In genomic region chr12:82723017-82723540, GRCm38 (mm10) we compare ENCODE assay signal across 26 mouse cellular contexts.
DNase-seq lines count a peak whose midpoint lies in the region; ATAC-seq lines count a peak whose summit lies in the region.
"Had no signal": no experiment of that assay in that cellular context is flagged by ENCODE, and none has a peak within 500 bp of the region (broad histone marks: within the 10 kb centered on the region; RNA-seq: fewer than 3 reads in every experiment).

No protein-coding gene starts in this region.

- no peaks in the 10 kb centered on the region; the same call in 1 of the 2 replicates for H3K4me1 ChIP-seq in heart, embryonic 11.5 days (ENCODE audit: control insufficient read depth, insufficient read depth, low read length)
- peaks cover 6 to 7% of the 10 kb centered on the region in 2 experiments; a peak in 3 of 4 replicates for H3K4me1 ChIP-seq in heart, embryonic 14.5 days (ENCODE audit: control insufficient read depth in 2 of 2, insufficient read depth in 2 of 2, low read length in 2 of 2)
- H3K4me1 ChIP-seq in heart, embryonic 15.5 days (replicated peaks), result peaks cover 8% of the 10 kb centered on the region
- H3K4me1 ChIP-seq in heart, embryonic 16.5 days (ENCODE audit: control insufficient read depth, insufficient read depth, low read length), result peaks cover 3% of the 10 kb centered on the region; the same call in 1 of the 2 replicates
- H3K4me1 ChIP-seq: embryonic facial prominence, embryonic 12.5 days; embryonic facial prominence, embryonic 15.5 days; hindbrain, embryonic 10.5 days; hindbrain, embryonic 13.5 days; intestine, embryonic 15.5 days had no signal

- H3K36me3 ChIP-seq in heart, embryonic 11.5 days (ENCODE audit: control insufficient read depth, insufficient read depth, low read length), result no peaks in the 10 kb centered on the region
- no peaks in the 10 kb centered on the region for H3K36me3 ChIP-seq in heart, embryonic 14.5 days (ENCODE audit: control insufficient read depth, insufficient read depth, low read length)
- no peaks in the 10 kb centered on the region for H3K36me3 ChIP-seq in heart, embryonic 15.5 days
- H3K36me3 ChIP-seq in heart, embryonic 16.5 days (ENCODE audit: control insufficient read depth, insufficient read depth), result no peaks in the 10 kb centered on the region
- H3K36me3 ChIP-seq: embryonic facial prominence, embryonic 12.5 days; embryonic facial prominence, embryonic 15.5 days; hindbrain, embryonic 10.5 days; hindbrain, embryonic 13.5 days; intestine, embryonic 15.5 days had no signal

- no peak for DNase-seq in heart, postnatal 36 days
- DNase-seq in heart, adult 8-10 months (ENCODE audit: low spot score), result no peak
- no peak for DNase-seq in gastrocnemius, postnatal 4 days (ENCODE audit: low spot score in 2 of 2)
- DNase-seq: adrenal gland, adult 2 months; adrenal gland, postnatal 14 days; cerebellum, adult 11 months; cerebellum, adult 2 months; cerebellum, adult 9-11 months; cerebellum, postnatal 25 days; forebrain, postnatal 0 days; gastrocnemius, adult 2 months; gastrocnemius, postnatal 14 days; kidney, adult 11 months; kidney, adult 8-10 months had no signal

- no peaks in the 10 kb centered on the region for H3K27me3 ChIP-seq in heart, embryonic 11.5 days (ENCODE audit: control insufficient read depth, insufficient read depth, low read length)
- H3K27me3 ChIP-seq in heart, embryonic 14.5 days (ENCODE audit: control insufficient read depth, insufficient read depth, low read length), result no peaks in the 10 kb centered on the region
- no peaks in the 10 kb centered on the region for H3K27me3 ChIP-seq in heart, embryonic 15.5 days
- H3K27me3 ChIP-seq in heart, embryonic 16.5 days (ENCODE audit: control insufficient read depth, insufficient read depth, low read length), result no peaks in the 10 kb centered on the region
- H3K27me3 ChIP-seq: embryonic facial prominence, embryonic 12.5 days; embryonic facial prominence, embryonic 15.5 days; hindbrain, embryonic 13.5 days; intestine, embryonic 15.5 days had no signal

- no peak overlapping the region for H3K4me2 ChIP-seq in heart, embryonic 11.5 days
- H3K4me2 ChIP-seq in heart, embryonic 14.5 days (ENCODE audit: low read length), result no peak overlapping the region
- H3K4me2 ChIP-seq in heart, embryonic 15.5 days, result no peak overlapping the region
- H3K4me2 ChIP-seq in heart, embryonic 16.5 days (ENCODE audit: low read depth, low read length), result no peak overlapping the region
- H3K4me2 ChIP-seq: embryonic facial prominence, embryonic 12.5 days; embryonic facial prominence, embryonic 15.5 days; hindbrain, embryonic 13.5 days; intestine, embryonic 15.5 days had no signal

- 53% methylated on average over 8 of the region's 8 CpGs for WGBS in heart, embryonic 11.5 days (ENCODE audit: insufficient replicate concordance)
- WGBS in heart, embryonic 14.5 days, result 32% methylated on average over 8 of the region's 8 CpGs
- WGBS in heart, embryonic 15.5 days, result 46% methylated on average over 8 of the region's 8 CpGs
- 46% methylated on average over 8 of the region's 8 CpGs for WGBS in heart, embryonic 16.5 days

- peak overlapping the region; percentile 60 for H3K27ac ChIP-seq in heart, embryonic 11.5 days (ENCODE audit: low read depth, low read length)
- H3K27ac ChIP-seq in heart, embryonic 14.5 days (replicated peaks in 1 of 2; ENCODE audit: control insufficient read depth in 1 of 2, insufficient read depth in 1 of 2, low read depth in 2 of 2, low read length in 2 of 2), result peak overlapping the region; percentile 46 to 62
- peak overlapping the region; percentile 46 for H3K27ac ChIP-seq in heart, embryonic 15.5 days
- peak overlapping the region; percentile 25 for H3K27ac ChIP-seq in heart, embryonic 16.5 days (ENCODE audit: low read length)
- H3K27ac ChIP-seq: embryonic facial prominence, embryonic 12.5 days; embryonic facial prominence, embryonic 15.5 days; gastrocnemius, adult 2 months; hindbrain, embryonic 10.5 days; hindbrain, embryonic 13.5 days; intestine, embryonic 15.5 days had no signal

- H3K9me3 ChIP-seq in heart, embryonic 11.5 days (replicated peaks; ENCODE audit: control insufficient read depth, low read length), result no peaks in the 10 kb centered on the region
- no peaks in the 10 kb centered on the region for H3K9me3 ChIP-seq in heart, embryonic 14.5 days (ENCODE audit: control insufficient read depth, low read length)
- no peaks in the 10 kb centered on the region for H3K9me3 ChIP-seq in heart, embryonic 15.5 days (replicated peaks)
- no peaks in the 10 kb centered on the region for H3K9me3 ChIP-seq in heart, embryonic 16.5 days (replicated peaks; ENCODE audit: control insufficient read depth, low read length)
- H3K9me3 ChIP-seq: embryonic facial prominence, embryonic 12.5 days; embryonic facial prominence, embryonic 15.5 days; hindbrain, embryonic 10.5 days; hindbrain, embryonic 13.5 days; intestine, embryonic 15.5 days had no signal

- H3K9ac ChIP-seq in heart, embryonic 11.5 days (ENCODE audit: low read depth, low read length), result no peak overlapping the region
- H3K9ac ChIP-seq in heart, embryonic 14.5 days (ENCODE audit: low read length), result no peak overlapping the region
- no peak overlapping the region for H3K9ac ChIP-seq in heart, embryonic 15.5 days
- no peak overlapping the region for H3K9ac ChIP-seq in heart, embryonic 16.5 days (ENCODE audit: low read length)
- H3K9ac ChIP-seq: embryonic facial prominence, embryonic 12.5 days; embryonic facial prominence, embryonic 15.5 days; forebrain, postnatal 0 days; hindbrain, embryonic 13.5 days; intestine, embryonic 15.5 days had no signal

- peak; percentile 42; the same call in 1 of the 2 replicates for ATAC-seq in heart, embryonic 11.5 days (replicated peaks; ENCODE audit: insufficient number of reproducible peaks, low FRiP score, low TSS enrichment)
- no peak; the same call in 1 of the 2 replicates for ATAC-seq in heart, embryonic 14.5 days (ENCODE audit: insufficient number of reproducible peaks, insufficient read depth, low FRiP score, low read depth)
- peak; percentile 60; the same call in 1 of the 2 replicates for ATAC-seq in heart, embryonic 15.5 days (replicated peaks; ENCODE audit: insufficient number of reproducible peaks, insufficient read depth, low FRiP score, low read depth)
- ATAC-seq in heart, embryonic 16.5 days (replicated peaks; ENCODE audit: extremely low read depth, insufficient read depth, low FRiP score), result peak; percentile 80
- ATAC-seq: CD4-positive, CD25-positive, alpha-beta regulatory T cell, adult 4 months; forebrain, embryonic 14.5 days; forebrain, postnatal 0 days; hindbrain, embryonic 16.5 days; intestine, embryonic 15.5 days had no signal

- intact Hi-C loops in heart, postnatal 36 days (cut with DNase I), result no loop called here

- no peak overlapping the region for H3K4me3 ChIP-seq in heart, embryonic 11.5 days (ENCODE audit: low read depth, low read length)
- no peak overlapping the region for H3K4me3 ChIP-seq in heart, embryonic 14.5 days (ENCODE audit: control insufficient read depth in 1 of 2, insufficient read depth in 1 of 2, low read depth in 1 of 2, low read length in 2 of 2)
- H3K4me3 ChIP-seq in heart, embryonic 15.5 days, result no peak overlapping the region
- H3K4me3 ChIP-seq in heart, embryonic 16.5 days (ENCODE audit: low read length), result no peak overlapping the region
- H3K4me3 ChIP-seq: embryonic facial prominence, embryonic 12.5 days; embryonic facial prominence, embryonic 15.5 days; gastrocnemius, adult 2 months; hindbrain, embryonic 10.5 days; hindbrain, embryonic 13.5 days; intestine, embryonic 15.5 days had no signal
